Mouse (Mus musculus): ENCODE results near the gene Kif2c. TPM values are rescaled to one million over a fixed set of nuclear protein-coding genes. Genes with fewer than 3 reads are reported as not detected.

Gene Kif2c
- total and polyA plus RNA-seq, 2 experiments from 2014 or later, result 4.4 to 9.1 TPM

GRCm38 (mm10) chr4:117125348-117125909 is 57.0 kb downstream of the Kif2c start, which contains the start of gene Btbd19:
Gene Btbd19 (minus strand): TSS chr4:117125725.
- ATAC-seq, result peak; percentile 49
- peak within 1 kb of the TSS; percentile 44 for H3K9ac ChIP-seq
- 22% methylated on average over 8 of the region's 8 CpGs for WGBS

GRCm38 (mm10) chr4:117124518-117125347 is 57.7 kb downstream of the Kif2c start:
- Histone ChIP-seq H3K27ac (ENCODE audit: low read depth, low read length) (peak overlapping the region; percentile 72), H3K4me1 (ENCODE audit: insufficient read depth) (peaks cover 14% of the 10 kb centered on the region), H3K27me3 (ENCODE audit: insufficient read depth, low read length) (no peaks in the 10 kb centered on the region), H3K9ac (peak overlapping the region; percentile 44), H3K9me3 (ENCODE audit: low read length) (no peaks in the 10 kb centered on the region), H3K4me3 (ENCODE audit: low read depth, low read length) (no peak overlapping the region), H3K4me2 (ENCODE audit: low read depth) (0 out of 2 replicates have a peak overlapping the region, but pooled peaks have one; percentile 1), H3K36me3 (ENCODE audit: insufficient read depth) (peaks cover 15% of the 10 kb centered on the region)
- TF ChIP-seq CTCF (IDR thresholded peaks at IDR 0.05; ENCODE audit: low read depth), result no peak
- no peak for ATAC-seq
- no peak for DNase-seq
- 77% methylated on average over 14 of the region's 14 CpGs for WGBS

More at GRCm38 (mm10) chr4:117125348-117125909, 57.0 kb downstream of the Kif2c start, which contains the start of gene Btbd19:
- Histone ChIP-seq H3K4me1 (ENCODE audit: insufficient read depth) (peaks cover 14% of the 10 kb centered on the region), H3K36me3 (ENCODE audit: insufficient read depth) (peaks cover 22% of the 10 kb centered on the region), H3K4me3 (ENCODE audit: low read depth, low read length) (no peak within 1 kb of the TSS), H3K27ac (ENCODE audit: low read depth, low read length) (peak within 1 kb of the TSS; percentile 72), H3K9me3 (ENCODE audit: low read length) (no peaks in the 10 kb centered on the region), H3K4me2 (ENCODE audit: low read depth) (peak within 1 kb of the TSS; percentile 1; the same call in 1 of the 2 replicates), H3K27me3 (ENCODE audit: insufficient read depth, low read length) (no peaks in the 10 kb centered on the region)
- no peak for TF ChIP-seq CTCF (IDR thresholded peaks at IDR 0.05; ENCODE audit: low read depth)
- DNase-seq, result peak; percentile 83

- Histone ChIP-seq H3K4me2 (ENCODE audit: low read depth) (no peak overlapping the region), H3K27me3 (ENCODE audit: insufficient read depth, low read length) (no peaks in the 10 kb centered on the region), H3K27ac (ENCODE audit: low read depth, low read length) (no peak overlapping the region), H3K36me3 (ENCODE audit: insufficient read depth) (peaks cover 11% of the 10 kb centered on the region), H3K9ac (no peak overlapping the region), H3K9me3 (ENCODE audit: low read length) (no peaks in the 10 kb centered on the region), H3K4me3 (ENCODE audit: low read depth, low read length) (no peak overlapping the region), H3K4me1 (ENCODE audit: insufficient read depth) (peaks cover 14% of the 10 kb centered on the region)
- no peak for TF ChIP-seq CTCF (IDR thresholded peaks at IDR 0.05; ENCODE audit: low read depth)
- ATAC-seq, result no peak
- no peak for DNase-seq
- 88% methylated on average over 3 of the region's 3 CpGs for WGBS
Measured at GRCm38 (mm10) chr4:117124218-117124517, 58.3 kb downstream of the Kif2c start.

GRCm38 (mm10) chr4:117123546-117124217 is 58.8 kb downstream of the Kif2c start:
- Histone ChIP-seq H3K9me3 (ENCODE audit: low read length) (no peaks in the 10 kb centered on the region), H3K4me1 (ENCODE audit: insufficient read depth) (peaks cover 14% of the 10 kb centered on the region), H3K9ac (no peak overlapping the region), H3K4me3 (ENCODE audit: low read depth, low read length) (no peak overlapping the region), H3K27me3 (ENCODE audit: insufficient read depth, low read length) (no peaks in the 10 kb centered on the region), H3K4me2 (ENCODE audit: low read depth) (no peak overlapping the region), H3K36me3 (ENCODE audit: insufficient read depth) (peaks cover 8% of the 10 kb centered on the region), H3K27ac (ENCODE audit: low read depth, low read length) (no peak overlapping the region)
- WGBS, result 88% methylated on average over 7 of the region's 9 CpGs
- DNase-seq (no peak), ATAC-seq (no peak)
- TF ChIP-seq CTCF (IDR thresholded peaks at IDR 0.05; ENCODE audit: low read depth), result no peak

- no peak overlapping the region for H3K27ac ChIP-seq (ENCODE audit: low read depth, low read length)
- H3K9ac ChIP-seq, result no peak overlapping the region
- no peak overlapping the region for H3K4me3 ChIP-seq (ENCODE audit: low read depth, low read length)
- no peak for ATAC-seq
- H3K4me2 ChIP-seq (ENCODE audit: low read depth), result no peak overlapping the region
- no peak for TF ChIP-seq CTCF (IDR thresholded peaks at IDR 0.05; ENCODE audit: low read depth)
- H3K36me3 ChIP-seq (ENCODE audit: insufficient read depth), result no peaks in the 10 kb centered on the region
- peaks cover 14% of the 10 kb centered on the region for H3K4me1 ChIP-seq (ENCODE audit: insufficient read depth)
- WGBS, result 64% methylated on average over 4 of the region's 4 CpGs
- DNase-seq, result no peak
- H3K27me3 ChIP-seq (ENCODE audit: insufficient read depth, low read length), result no peaks in the 10 kb centered on the region
- no peaks in the 10 kb centered on the region for H3K9me3 ChIP-seq (ENCODE audit: low read length)
Measured at GRCm38 (mm10) chr4:117122209-117122608, 60.2 kb downstream of the Kif2c start.

- TF ChIP-seq CTCF (IDR thresholded peaks at IDR 0.05; ENCODE audit: low read depth), result peak; percentile 89
- Histone ChIP-seq H3K27me3 (ENCODE audit: insufficient read depth, low read length) (no peaks in the 10 kb centered on the region), H3K4me1 (ENCODE audit: insufficient read depth) (peaks cover 13% of the 10 kb centered on the region), H3K27ac (ENCODE audit: low read depth, low read length) (peak overlapping the region; percentile 94), H3K9me3 (ENCODE audit: low read length) (no peaks in the 10 kb centered on the region), H3K4me3 (ENCODE audit: low read depth, low read length) (peak overlapping the region; percentile 66), H3K4me2 (ENCODE audit: low read depth) (peak overlapping the region; percentile 99), H3K9ac (peak overlapping the region; percentile 73), H3K36me3 (ENCODE audit: insufficient read depth) (no peaks in the 10 kb centered on the region)
- WGBS, result 2% methylated on average over 69 of the region's 69 CpGs
- DNase-seq, result peak; percentile 96
- ATAC-seq, result peak; percentile 98
Measured at GRCm38 (mm10) chr4:117120445-117121414, 61.7 kb downstream of the Kif2c start.
